Mouse (Mus musculus) c-Kit-positive CD71-negative TER-119-negative erythroid progenitor cells, embryonic 14.5 days (primary cell): Measurements from ENCODE around the gene Lrrc34.

Source experiments
- DNase-seq: peaks from one replicate; pipeline ENCODE4 v3.0.0-alpha.2; 2013; ENCODE audit warnings: low read depth

Gene Lrrc34

DNA sequence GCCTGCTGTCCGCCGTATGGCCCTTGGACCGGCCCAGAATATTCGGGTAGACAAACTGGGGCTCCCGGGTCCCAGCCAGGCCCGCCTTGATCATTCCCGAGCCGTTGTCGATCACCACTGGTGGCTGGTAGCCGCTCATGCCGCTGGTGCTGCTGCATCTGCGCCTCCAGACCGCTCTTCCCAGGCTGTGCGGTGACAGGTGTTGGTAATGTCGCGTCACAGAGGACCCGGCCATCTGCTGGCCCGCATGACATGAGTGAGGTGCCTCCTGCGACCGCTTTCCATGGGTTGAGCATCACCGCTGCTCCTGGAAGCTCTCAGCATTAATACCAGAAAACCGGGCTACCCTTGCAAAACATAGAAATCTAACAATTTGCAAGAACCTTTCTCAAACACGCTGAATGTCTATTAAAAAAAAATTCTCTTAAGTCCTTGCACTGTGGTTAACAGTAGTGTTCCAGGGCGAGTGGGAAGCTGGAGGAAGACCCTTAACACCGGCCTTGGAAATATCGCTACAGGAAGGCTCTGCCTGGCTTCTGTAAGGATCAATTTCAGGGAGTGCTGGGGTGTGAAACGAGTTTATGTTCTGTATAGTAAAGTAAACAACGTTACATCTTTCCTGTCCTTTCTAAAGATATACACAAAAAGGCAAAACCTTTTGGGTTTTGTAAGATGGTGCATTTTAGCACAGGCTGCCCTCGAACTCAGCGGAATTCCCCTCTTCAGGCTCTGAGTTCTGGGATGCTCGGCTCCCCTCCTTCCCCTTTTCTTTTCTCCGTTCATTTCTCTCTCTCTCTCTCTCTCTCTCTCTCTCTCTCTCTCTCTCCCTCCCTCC, 47.7 kb downstream of the Lrrc34 start, which contains the start of gene Actrt3:
Gene Actrt3, minus strand, starts transcription at position 229 of the 835 bp plus-strand sequence.
- DNase-seq = no peak

DNA sequence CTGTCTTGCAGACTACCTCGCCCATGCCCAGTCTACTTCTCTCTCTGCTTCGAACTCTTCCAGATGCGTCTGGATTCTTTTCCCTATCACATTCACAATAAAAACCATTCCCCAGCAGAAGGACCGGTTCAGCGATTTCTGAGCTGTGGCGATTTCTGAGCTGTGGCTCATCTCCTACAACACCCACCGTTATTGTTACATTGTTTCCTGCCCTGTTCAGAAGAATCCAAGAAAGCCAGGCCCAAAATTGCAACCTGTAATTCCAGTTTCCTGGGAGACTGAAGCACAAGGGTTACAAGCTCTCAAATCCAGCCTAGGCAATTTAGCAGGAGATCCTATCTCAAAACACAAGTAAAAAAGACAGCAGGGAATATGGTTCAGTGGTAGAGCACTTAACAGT, 50.4 kb downstream of the Lrrc34 start:
- DNase-seq = no peak

DNA sequence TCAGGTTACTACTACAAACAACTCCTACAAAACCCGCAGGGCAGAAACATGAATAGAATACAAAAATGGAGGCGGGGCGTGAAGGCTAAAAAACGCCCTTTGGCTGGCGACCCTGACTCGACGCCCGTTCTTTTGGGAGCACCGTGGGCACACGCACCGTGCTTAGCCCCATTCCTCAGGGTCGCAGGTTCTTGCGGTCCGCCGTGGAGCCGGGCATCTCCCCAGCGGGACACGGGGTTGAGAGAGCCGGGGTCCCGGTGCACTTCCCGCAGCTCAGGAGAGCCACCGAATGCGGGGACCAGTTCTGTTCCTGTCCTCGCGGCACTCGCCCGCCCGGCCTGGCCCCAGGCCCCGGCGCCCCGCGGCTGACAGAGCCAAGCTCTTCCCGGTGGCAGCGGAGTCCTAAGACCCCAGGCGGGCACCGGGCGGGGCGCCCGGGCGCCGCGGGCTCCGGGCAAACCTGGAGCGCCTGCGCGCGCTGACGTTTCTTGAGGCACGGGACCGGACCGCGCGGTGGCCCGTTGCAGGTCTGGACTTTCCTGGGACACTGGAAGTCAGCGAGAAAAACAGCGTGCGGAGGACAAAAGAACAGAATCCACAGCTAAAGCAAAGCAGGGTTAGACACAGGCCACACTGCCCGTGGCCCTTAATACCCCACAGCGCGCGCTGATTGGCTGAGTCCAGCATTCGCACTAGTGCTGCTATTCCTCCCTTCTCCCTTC, 52.4 kb downstream of the Lrrc34 start:
- DNase-seq = no peak

DNA sequence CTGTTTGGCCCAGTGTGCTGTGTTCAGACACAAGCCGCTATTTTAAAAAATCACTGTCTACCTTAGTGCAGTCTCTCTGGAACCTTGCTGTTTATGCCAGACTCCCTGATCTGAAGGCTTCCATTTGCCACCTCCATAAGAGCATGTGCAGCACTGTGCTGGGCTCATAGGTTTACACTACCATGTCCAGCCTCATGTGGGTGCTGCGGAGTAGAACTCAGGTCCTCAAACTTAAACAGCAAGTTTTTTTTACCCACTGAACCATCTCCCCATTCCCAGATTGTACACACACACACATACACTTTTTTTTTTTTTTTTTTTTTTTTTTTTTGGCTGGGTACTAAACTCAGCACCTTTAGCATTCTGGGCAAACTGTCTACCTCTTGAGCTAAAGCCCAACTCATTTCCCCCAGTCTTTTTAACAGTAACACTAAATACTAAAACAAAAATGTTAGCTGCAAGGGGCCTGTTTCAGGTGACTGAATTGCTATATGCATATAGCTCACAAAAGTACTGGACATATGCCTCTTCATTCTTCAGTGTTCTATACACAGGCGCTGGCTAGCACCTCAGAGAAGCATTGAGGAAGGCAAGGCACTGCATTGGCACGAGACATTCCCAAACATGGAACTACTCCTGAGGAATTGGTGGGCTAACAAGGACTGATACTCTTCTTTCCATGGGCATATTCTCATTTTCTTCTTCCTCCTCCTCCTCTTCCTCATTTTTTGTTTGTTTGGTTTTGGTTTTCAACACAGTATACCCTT, 53.8 kb downstream of the Lrrc34 start:
- DNase-seq = no peak

DNA sequence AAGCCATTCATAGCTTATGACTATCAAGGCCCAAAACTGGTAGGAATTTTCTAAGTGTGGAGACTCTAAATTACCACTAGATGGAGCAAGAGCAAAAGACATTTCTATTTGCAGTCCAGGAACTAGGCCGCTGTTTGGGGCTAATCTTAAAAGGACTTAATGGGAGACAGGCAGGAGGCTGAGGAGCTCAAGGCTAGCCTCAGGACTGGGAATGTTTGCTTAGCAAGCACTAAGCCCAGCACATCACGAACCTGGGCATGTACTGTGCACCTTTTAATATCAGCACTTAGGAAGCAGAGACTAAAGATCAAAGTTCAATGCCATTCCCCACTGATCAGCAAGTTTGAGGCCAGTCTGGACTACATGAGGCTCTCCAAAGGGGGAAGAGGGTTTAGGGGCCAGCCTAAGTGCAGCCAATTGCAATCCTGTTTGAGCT, 55.2 kb downstream of the Lrrc34 start:
- DNase-seq = no peak

DNA sequence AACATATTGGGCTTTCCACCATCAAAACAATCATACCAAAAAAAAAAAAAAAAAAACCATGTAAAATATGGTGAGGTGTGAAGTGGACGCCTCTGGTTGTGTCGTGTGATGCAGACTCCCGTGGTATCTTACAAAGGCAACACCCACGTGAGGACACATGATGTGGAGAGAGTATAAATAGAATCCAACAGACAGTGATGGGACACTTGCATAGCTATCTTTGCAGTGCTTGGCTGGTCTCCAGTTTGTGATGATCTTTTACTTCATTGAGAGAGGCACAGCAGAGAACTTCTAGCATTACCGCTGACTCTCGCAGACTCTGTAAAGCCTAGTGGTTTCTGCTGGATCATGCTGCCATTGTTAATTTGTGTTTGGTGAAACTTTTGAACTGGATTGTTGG, 58.8 kb downstream of the Lrrc34 start:
- DNase-seq = no peak
